Mouse (Mus musculus) naive thymus-derived CD4-positive, alpha-beta T cell, adult 2 months (primary cell): ENCODE measurements around the gene Sorbs1.

Experiments
- DNase-seq: peaks from one replicate; pipeline ENCODE4 v3.0.0-alpha.2; 2011; ENCODE audit warnings: low read depth

Sorbs1 gene

GRCm38 (mm10) chr19:40374720-40375119, 138.9 kb downstream of the Sorbs1 start:
- DNase-seq = no peak

DNA sequence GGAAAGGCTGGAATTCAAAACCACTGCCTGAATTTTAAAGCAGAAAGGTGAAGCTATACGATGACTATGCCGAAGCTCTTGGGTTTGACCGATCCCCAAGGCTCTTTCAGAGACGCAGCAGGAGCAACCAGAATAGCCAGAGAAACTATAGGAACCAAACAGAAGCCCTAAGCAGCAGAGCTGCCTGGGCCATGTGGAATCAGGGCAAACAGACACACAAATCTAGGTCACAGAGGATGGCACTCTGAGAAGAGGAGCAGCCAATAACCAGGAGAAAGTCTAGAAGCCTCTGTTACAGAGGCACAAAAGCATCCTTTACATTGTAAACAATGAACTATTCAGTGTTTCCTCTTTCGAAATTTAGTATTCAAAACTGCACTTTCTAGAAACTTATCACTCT, 140.9 kb downstream of the Sorbs1 start:
- no peak for DNase-seq

DNA sequence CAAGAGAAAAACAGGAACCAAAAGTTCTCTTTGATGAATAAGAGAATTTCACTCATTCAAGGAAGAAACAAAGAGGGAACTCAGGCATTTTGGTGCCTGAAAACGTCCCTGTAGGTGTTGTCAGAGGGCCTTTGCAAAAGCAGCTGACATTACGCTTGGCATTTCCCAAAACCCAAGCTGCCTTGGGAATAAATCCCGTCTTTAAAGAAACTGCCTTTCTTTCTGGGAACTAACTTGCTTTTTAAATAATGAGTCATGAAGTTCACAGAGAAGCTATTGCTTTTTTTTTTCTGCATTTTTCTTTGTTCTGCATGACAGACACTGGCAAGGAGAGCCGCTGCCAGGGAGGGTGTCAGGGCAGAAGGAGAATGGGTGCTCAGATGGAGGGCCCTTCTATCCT, 141.7 kb downstream of the Sorbs1 start:
- no peak for DNase-seq

DNA sequence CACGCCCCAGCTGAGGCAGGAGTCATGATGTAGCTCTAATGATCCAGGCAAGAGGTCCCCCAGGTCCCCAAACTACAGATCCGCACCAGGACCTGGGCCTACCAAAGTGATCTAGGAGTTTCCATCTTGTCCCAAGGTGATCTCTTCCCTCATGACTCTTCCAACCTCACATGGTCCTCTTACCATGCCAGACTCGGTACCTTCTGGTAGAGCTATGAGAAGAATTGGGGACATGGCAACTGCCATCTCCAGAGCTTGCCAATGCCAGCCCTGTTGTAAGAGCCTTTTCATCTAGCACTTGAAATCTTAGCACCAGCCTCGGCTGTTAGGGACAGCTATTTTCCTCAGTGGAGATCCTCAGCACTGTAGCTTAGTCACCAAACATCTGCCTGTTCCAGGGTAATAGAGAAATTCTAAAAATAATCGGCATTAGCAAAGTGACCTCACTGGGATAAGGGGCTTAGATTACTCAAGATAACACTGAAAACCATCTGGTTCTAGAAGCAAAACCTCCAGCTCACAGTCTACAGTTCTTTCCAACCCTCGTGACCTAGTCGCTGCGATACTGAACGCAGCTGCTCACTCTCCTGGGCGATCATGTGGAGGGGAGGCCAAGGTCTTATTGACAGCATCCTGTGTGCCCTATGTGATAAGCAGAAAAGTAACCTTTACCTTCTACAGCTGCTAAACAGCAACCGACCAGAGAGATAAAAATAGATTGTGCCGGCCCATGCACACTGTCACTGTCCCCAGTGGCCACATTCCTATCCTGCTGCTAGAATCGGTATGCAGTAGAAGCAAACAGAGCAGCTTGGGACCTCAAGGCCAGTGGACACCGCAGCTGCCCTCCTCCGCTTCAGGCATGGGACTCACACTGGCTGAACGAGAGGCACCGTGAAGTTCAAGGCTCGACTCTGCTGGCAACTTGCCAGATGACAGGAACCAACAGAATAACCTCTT, 143.4 kb downstream of the Sorbs1 start:
- no peak for DNase-seq

- no peak for DNase-seq
These were observed 145.1 kb downstream of the Sorbs1 start for GRCm38 (mm10) chr19:40368517-40368916.

DNA sequence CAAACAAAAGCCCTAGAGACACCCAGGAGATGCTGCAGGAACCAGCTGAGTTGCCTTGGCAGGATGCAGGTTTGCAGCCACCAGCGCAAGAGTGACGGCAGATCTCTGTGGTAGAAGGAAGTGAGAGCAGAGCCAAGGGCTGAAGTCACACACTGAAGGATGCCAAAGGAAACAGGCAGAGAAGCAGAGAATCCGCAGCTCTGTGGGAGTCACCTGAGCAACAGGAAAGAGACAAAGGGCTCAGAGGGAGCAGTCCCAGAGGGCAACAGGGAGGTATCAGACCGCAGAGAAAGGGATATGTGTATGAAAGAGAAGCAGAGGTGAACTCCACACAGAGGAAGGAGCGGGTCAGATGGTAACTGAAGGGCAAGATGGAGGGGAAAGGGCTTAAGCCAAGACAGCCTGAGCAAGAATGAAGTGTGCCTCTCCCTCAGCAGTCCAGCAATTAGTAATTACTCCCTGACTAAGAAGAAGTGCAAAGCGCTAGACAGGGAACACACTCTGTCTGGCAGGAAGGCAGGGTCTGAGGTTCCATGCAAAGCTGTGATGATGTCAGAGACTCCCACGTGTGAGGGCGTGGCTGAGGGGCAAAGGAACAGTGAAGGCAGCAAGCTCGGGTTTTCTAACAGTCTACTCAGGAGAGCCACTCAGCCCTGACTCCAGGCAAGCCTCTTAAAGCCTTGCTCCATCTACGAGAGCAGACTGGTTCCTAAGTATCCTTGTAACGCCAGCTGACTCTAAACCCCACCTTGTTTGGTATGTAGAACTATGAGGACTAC, 147.2 kb downstream of the Sorbs1 start:
- peak; percentile 49 for DNase-seq

- no peak for DNase-seq
These were observed 148.4 kb downstream of the Sorbs1 start for GRCm38 (mm10) chr19:40365137-40365536.

- no peak for DNase-seq
These were observed 150.1 kb downstream of the Sorbs1 start for GRCm38 (mm10) chr19:40363447-40363846.

GRCm38 (mm10) chr19:40362203-40362865, 151.2 kb downstream of the Sorbs1 start:
- DNase-seq = no peak

DNA sequence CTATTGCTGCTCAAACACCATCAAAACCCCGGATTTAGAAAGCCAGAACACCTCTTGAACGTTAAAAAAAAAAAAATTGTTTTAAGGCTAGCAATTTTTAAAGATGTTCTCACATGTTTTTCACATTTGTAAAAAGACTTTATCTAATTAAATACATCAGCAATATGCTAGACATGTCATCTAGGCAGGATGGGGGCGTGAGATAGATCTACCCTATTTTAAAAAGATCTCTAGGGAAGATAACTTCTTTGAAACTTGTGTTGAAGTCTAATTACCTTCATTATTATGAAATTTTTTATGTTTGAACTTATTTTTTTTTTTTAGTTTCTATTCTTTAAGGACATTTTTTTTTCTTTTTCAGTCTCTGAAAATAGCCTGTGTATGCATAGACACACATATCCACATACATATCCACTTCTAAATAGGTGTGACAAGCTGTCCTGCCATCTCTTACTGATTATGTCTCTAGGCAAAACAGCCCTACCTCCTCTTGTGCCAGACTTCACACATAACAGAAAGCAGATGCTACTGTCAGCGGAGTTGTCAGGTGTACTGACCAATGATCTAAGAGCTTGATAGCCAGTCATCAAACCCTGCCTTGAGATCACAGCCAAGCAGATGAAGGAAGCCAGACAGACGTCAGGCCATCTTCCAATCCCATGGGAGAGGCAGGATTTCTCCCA, 153.7 kb downstream of the Sorbs1 start:
- DNase-seq = no peak

GRCm38 (mm10) chr19:40356536-40357522, 156.8 kb downstream of the Sorbs1 start:
- DNase-seq = no peak

DNA sequence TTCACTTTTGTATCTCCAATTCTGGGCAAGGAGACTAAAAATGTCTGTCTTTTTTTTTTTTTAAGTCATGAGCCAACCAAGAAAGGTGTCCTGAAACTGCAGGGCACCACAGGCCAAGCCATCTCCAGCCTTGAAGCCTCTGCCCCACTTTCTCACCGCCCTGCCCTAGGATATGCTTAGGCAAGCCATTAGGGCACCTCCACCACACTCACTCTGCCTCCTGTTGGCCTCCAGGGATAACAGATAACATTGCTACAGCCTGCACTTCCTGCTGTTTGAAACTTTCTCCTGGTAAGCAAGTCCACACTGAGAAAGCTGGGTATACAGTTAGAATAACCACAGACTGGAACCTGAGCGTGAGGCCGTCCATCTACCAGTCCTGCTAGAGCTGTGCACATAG, 158.5 kb downstream of the Sorbs1 start:
- no peak for DNase-seq

- DNase-seq = no peak
These were observed 161.6 kb downstream of the Sorbs1 start for GRCm38 (mm10) chr19:40352006-40352405.

DNA sequence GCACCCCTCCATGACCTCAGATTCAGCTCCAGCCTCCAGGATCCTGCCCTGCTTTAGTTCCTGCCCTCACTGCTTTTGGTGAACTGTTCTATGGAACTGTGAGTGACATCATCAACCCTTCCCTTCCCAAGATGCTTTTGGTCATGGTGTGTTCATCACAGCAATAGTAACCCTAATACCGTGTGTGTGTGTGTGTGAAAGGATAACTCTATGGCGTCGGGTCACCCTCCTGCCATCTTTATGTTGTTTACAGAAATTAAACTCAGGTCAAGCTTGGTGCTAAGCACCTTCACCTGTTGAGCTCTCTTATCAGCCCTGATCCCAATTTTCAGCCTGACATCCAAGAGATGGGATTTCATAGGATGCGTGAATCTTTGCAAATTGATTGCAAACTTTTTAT, 162.7 kb downstream of the Sorbs1 start:
- no peak for DNase-seq

DNA sequence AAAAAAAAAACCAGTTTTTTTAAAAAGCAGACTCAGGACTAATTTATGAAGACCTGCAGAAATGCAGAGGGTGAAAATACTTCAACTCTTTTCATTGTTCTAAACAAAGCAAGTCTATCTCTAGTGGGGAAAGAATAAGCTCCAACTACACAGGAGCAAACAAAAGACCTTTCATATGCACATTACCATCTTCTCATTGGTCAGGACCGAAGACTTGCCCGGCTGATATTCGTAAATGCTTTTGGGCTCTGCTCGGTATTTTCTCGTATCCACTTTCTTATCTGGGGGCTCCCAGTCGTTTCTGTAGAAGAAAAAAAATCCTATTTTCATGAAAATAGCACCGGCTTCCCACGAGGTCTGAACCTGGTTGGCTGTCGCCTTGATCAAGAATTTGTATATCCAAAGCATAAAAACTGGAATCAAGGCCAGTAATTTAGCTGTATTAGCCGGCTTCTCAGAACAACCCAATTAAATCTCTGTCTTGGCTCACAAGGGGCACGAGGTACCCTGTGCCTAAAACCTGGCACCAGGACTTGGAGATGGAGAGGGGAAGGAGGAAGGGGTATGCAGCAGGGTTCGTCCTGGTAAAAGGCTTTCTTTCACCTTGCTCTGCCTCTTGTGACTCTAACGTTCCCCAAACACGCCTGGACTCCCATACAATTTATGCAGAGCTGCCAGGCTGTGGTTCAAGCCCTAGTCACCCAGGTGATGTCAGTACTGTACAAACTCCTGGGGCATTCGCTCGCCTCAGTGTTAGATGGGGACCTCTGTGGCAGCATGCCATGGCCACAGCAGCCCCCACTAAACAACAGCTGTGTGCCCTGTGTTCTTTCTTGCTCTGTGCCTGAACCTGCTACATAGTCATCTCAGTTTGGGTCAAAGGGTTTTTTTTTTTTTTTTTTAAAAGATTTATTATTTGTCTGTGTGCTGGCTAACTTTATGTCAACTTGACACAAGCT, 163.6 kb downstream of the Sorbs1 start:
- DNase-seq = no peak

- DNase-seq = no peak
These were observed 164.3 kb downstream of the Sorbs1 start for GRCm38 (mm10) chr19:40349281-40349680.

- no peak for DNase-seq
These were observed 164.9 kb downstream of the Sorbs1 start for GRCm38 (mm10) chr19:40348652-40349051.

GRCm38 (mm10) chr19:40348175-40348574, 165.4 kb downstream of the Sorbs1 start:
- no peak for DNase-seq

- DNase-seq = no peak
These were observed 166.7 kb downstream of the Sorbs1 start for GRCm38 (mm10) chr19:40346908-40347307.
